ENCODE assay signal across 27 mouse cellular contexts in the genomic region with DNA sequence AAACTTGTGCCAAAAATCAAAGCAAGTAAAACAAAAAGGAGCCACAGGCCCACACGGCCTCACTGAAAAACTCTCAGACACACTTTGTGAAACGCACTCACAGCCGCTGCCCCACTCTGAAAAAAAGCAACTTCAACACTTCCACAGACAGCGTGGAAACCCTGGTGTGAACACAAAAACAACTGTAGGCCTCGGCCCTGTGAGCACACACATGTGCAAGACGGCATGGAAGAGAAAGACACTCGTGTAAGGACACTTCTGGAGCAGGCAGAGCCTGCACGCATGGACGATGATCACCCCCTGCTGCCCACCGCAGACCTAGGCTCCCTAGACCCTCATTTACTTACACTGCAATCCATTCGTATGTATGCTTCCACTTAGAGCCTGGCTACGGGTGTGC. TPM values are rescaled to one million over a fixed set of nuclear protein-coding genes. Genes with fewer than 3 reads are reported as not detected.
"Had no signal": no experiment of that assay in that cellular context is flagged by ENCODE, and none has a peak within 500 bp of the region (broad histone marks: within the 10 kb centered on the region; RNA-seq: fewer than 3 reads in every experiment).

No protein-coding gene starts in this region.

- H3K9me3 ChIP-seq: kidney, embryonic 15.5 days; limb, embryonic 10.5 days; limb, embryonic 13.5 days; liver, embryonic 13.5 days; midbrain, embryonic 12.5 days; midbrain, embryonic 15.5 days; neural tube, embryonic 12.5 days; neural tube, embryonic 15.5 days had no signal

- H3K4me3 ChIP-seq: kidney, embryonic 15.5 days; layer of hippocampus, adult 2 months; limb, embryonic 10.5 days; limb, embryonic 13.5 days; liver, embryonic 13.5 days; midbrain, embryonic 12.5 days; midbrain, embryonic 15.5 days; neural tube, embryonic 12.5 days; neural tube, embryonic 15.5 days had no signal

- H3K4me1 ChIP-seq: limb, embryonic 13.5 days; midbrain, embryonic 12.5 days; midbrain, embryonic 15.5 days; neural tube, embryonic 12.5 days; neural tube, embryonic 15.5 days had no signal

- H3K27ac ChIP-seq: kidney, embryonic 15.5 days; layer of hippocampus, adult 2 months; limb, embryonic 10.5 days; limb, embryonic 13.5 days; liver, embryonic 13.5 days; macrophage; midbrain, embryonic 12.5 days; midbrain, embryonic 15.5 days; neural tube, embryonic 12.5 days; neural tube, embryonic 15.5 days had no signal

- H3K27me3 ChIP-seq: kidney, embryonic 15.5 days; limb, embryonic 13.5 days; liver, embryonic 13.5 days; midbrain, embryonic 12.5 days; midbrain, embryonic 15.5 days; neural tube, embryonic 12.5 days; neural tube, embryonic 15.5 days had no signal

- ATAC-seq: lung, postnatal 0 days; midbrain, embryonic 15.5 days had no signal

- H3K4me2 ChIP-seq: kidney, embryonic 15.5 days; limb, embryonic 13.5 days; liver, embryonic 13.5 days; lung, embryonic 14.5 days; midbrain, embryonic 12.5 days; midbrain, embryonic 15.5 days; neural tube, embryonic 12.5 days; neural tube, embryonic 15.5 days had no signal

- DNase-seq: kidney, adult 8-10 months; kidney, postnatal 14 days; layer of hippocampus, adult 9-11 months; liver; liver, embryonic 13.5 days; lung, embryonic 14.5 days; right cerebral cortex, adult 18-20 months; right cerebral cortex, postnatal 14 days; right cerebral cortex, postnatal 4 days; thymus, adult 2 months; thymus, postnatal 14 days; thymus, postnatal 4 days had no signal

- H3K9ac ChIP-seq: kidney, embryonic 15.5 days; limb, embryonic 13.5 days; liver, embryonic 13.5 days; lung, embryonic 14.5 days; midbrain, embryonic 12.5 days; midbrain, embryonic 15.5 days; neural tube, embryonic 12.5 days; neural tube, embryonic 15.5 days had no signal

RNA-seq across cellular contexts. Expression of gene Theg, which starts 41.2 kb away (rescaled TPM):
- total RNA-seq: left cerebral cortex, postnatal 25 days; megakaryocyte, adult 5-6 weeks had no signal
- polyA plus RNA-seq: kidney, embryonic 15.5 days; large intestine, adult 2 months; limb, embryonic 10.5 days; limb, embryonic 13.5 days; liver, embryonic 13.5 days; liver, embryonic 16.5 days; lung, embryonic 14.5 days; lung, postnatal 0 days; macrophage; midbrain, embryonic 12.5 days; midbrain, embryonic 15.5 days; neural tube, embryonic 12.5 days; stomach, embryonic 14.5 days; thymus, adult 2 months had no signal
